Mouse (Mus musculus): ENCODE measurements at regions not wholly inside any gene's neighbourhood (a gene's known extent, or its start where the extent isn't known, plus 50 kb on each side); places are given as distances from the start of the nearest gene placed in this dataset.
A peak's percentile ranks its signal among the peaks of the same experiment; 100 is the strongest.

- Histone ChIP-seq H3K4me1 (replicated peaks; ENCODE audit: control insufficient read depth, insufficient read depth) (no peaks in the 10 kb centered on the region), H3K36me3 (ENCODE audit: control insufficient read depth, insufficient read depth, low read length) (no peaks in the 10 kb centered on the region), H3K27me3 (ENCODE audit: control insufficient read depth, insufficient read depth, low read length) (no peaks in the 10 kb centered on the region), H3K27ac (replicated peaks) (no peak overlapping the region), H3K4me3 (ENCODE audit: low read depth, low read length) (no peak overlapping the region), H3K9me3 (ENCODE audit: control insufficient read depth, low read length) (no peaks in the 10 kb centered on the region), H3K9ac (ENCODE audit: low read length) (no peak overlapping the region), H3K4me2 (replicated peaks; ENCODE audit: low read depth) (no peak overlapping the region)
- DNase-seq (ENCODE audit: low spot score) (peak; percentile 64), ATAC-seq (ENCODE audit: low FRiP score, low TSS enrichment) (no peak)
- TF ChIP-seq EP300 (optimal IDR thresholded peaks at IDR 0.05) (no peak), CTCF (IDR thresholded peaks at IDR 0.05; ENCODE audit: low read depth) (peak; percentile 82)
- 48% methylated on average over 7 of the region's 7 CpGs for WGBS
These were observed 76.0 kb upstream of the Slc1a1 start for GRCm38 (mm10) chr19:28758854-28759253.

- 54% methylated on average over 11 of the region's 11 CpGs for WGBS
- ATAC-seq (ENCODE audit: low FRiP score, low TSS enrichment), result peak; percentile 63; the same call in 1 of the 2 replicates
These were observed 70.0 kb upstream of the Slc1a1 start for GRCm38 (mm10) chr19:28764795-28765360.

DNA sequence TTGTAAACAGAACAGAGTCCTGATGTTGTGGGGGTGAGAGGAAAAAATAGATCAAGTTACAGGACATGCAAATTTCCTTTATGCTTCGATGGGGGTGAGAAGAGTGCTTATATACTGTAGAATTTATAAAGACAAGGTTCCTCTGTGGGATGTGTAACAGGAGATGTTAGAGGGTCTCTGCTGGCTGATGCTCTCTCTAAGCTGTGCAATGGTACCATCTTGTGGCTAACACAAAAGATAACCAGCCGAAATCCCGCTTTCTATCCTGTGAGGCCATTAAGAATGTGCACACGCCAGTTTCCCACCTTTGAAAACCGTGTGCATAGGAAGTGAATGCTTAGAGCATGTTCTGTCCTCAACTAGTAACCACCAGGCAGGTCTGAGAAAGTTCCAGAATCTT lies 66.6 kb upstream of the Slc1a1 start:
- no peaks in the 10 kb centered on the region for H3K4me1 ChIP-seq (replicated peaks; ENCODE audit: control insufficient read depth, insufficient read depth)
- 38% methylated on average over 5 of the region's 5 CpGs for WGBS
- H3K27ac ChIP-seq (replicated peaks), result no peak overlapping the region
- TF ChIP-seq CTCF (IDR thresholded peaks at IDR 0.05; ENCODE audit: low read depth), result peak; percentile 71
- no peak for TF ChIP-seq EP300 (optimal IDR thresholded peaks at IDR 0.05)
- ATAC-seq (ENCODE audit: low FRiP score, low TSS enrichment), result no peak
- no peaks in the 10 kb centered on the region for H3K9me3 ChIP-seq (ENCODE audit: control insufficient read depth, low read length)
- H3K4me2 ChIP-seq (replicated peaks; ENCODE audit: low read depth), result no peak overlapping the region
- H3K36me3 ChIP-seq (ENCODE audit: control insufficient read depth, insufficient read depth, low read length), result no peaks in the 10 kb centered on the region
- H3K27me3 ChIP-seq (ENCODE audit: control insufficient read depth, insufficient read depth, low read length), result no peaks in the 10 kb centered on the region
- H3K9ac ChIP-seq (ENCODE audit: low read length), result no peak overlapping the region
- DNase-seq (ENCODE audit: low spot score), result no peak
- no peak overlapping the region for H3K4me3 ChIP-seq (ENCODE audit: low read depth, low read length)

More at GRCm38 (mm10) chr19:28764795-28765360, 70.0 kb upstream of the Slc1a1 start:
- no peak overlapping the region for H3K4me3 ChIP-seq (ENCODE audit: low read depth, low read length)
- no peak for TF ChIP-seq EP300 (optimal IDR thresholded peaks at IDR 0.05)
- TF ChIP-seq CTCF (IDR thresholded peaks at IDR 0.05; ENCODE audit: low read depth), result no peak
- peak; percentile 83 for DNase-seq (ENCODE audit: low spot score)
- H3K27ac ChIP-seq (replicated peaks), result no peak overlapping the region
- no peaks in the 10 kb centered on the region for H3K27me3 ChIP-seq (ENCODE audit: control insufficient read depth, insufficient read depth, low read length)
- H3K9me3 ChIP-seq (ENCODE audit: control insufficient read depth, low read length), result no peaks in the 10 kb centered on the region
- H3K9ac ChIP-seq (ENCODE audit: low read length), result no peak overlapping the region
- H3K4me1 ChIP-seq (replicated peaks; ENCODE audit: control insufficient read depth, insufficient read depth), result no peaks in the 10 kb centered on the region
- no peak overlapping the region for H3K4me2 ChIP-seq (replicated peaks; ENCODE audit: low read depth)
- H3K36me3 ChIP-seq (ENCODE audit: control insufficient read depth, insufficient read depth, low read length), result no peaks in the 10 kb centered on the region

- H3K4me3 ChIP-seq (ENCODE audit: low read depth, low read length), result no peak overlapping the region
- WGBS, result 86% methylated on average over 12 of the region's 12 CpGs
- no peak overlapping the region for H3K27ac ChIP-seq (replicated peaks)
- ATAC-seq (ENCODE audit: low FRiP score, low TSS enrichment) (no peak), DNase-seq (ENCODE audit: low spot score) (no peak)
- TF ChIP-seq EP300 (optimal IDR thresholded peaks at IDR 0.05), result no peak
- TF ChIP-seq CTCF (IDR thresholded peaks at IDR 0.05; ENCODE audit: low read depth), result no peak
- H3K4me1 ChIP-seq (replicated peaks; ENCODE audit: control insufficient read depth, insufficient read depth), result no peaks in the 10 kb centered on the region
- no peak overlapping the region for H3K9ac ChIP-seq (ENCODE audit: low read length)
- H3K4me2 ChIP-seq (replicated peaks; ENCODE audit: low read depth), result no peak overlapping the region
- H3K36me3 ChIP-seq (ENCODE audit: control insufficient read depth, insufficient read depth, low read length), result no peaks in the 10 kb centered on the region
- no peaks in the 10 kb centered on the region for H3K9me3 ChIP-seq (ENCODE audit: control insufficient read depth, low read length)
- no peaks in the 10 kb centered on the region for H3K27me3 ChIP-seq (ENCODE audit: control insufficient read depth, insufficient read depth, low read length)
These were observed 64.4 kb upstream of the Slc1a1 start for GRCm38 (mm10) chr19:28770419-28770818.

DNA sequence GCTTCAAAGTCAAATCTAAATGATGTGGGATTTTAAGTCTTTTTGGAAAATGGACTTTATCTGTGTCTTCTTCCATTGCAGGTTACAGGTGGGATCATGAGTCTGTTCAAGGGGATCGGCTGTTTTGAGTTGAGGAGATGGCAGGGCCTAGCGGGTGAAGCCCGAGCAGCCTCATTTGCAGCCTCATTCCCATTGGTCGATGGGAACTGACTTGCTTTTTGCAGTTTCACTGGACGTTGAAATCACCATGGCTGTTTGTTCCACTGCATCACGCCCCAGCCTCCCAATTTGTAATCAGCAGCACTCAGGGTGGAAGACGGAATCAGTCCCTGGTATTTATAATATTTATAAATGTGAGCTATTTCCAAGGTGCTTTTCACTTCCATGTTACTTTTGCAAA lies 63.0 kb upstream of the Slc1a1 start:
- Histone ChIP-seq H3K4me1 (replicated peaks; ENCODE audit: control insufficient read depth, insufficient read depth) (no peaks in the 10 kb centered on the region), H3K4me2 (replicated peaks; ENCODE audit: low read depth) (no peak overlapping the region), H3K9ac (ENCODE audit: low read length) (no peak overlapping the region), H3K36me3 (ENCODE audit: control insufficient read depth, insufficient read depth, low read length) (no peaks in the 10 kb centered on the region), H3K4me3 (ENCODE audit: low read depth, low read length) (no peak overlapping the region), H3K27ac (replicated peaks) (no peak overlapping the region), H3K9me3 (ENCODE audit: control insufficient read depth, low read length) (no peaks in the 10 kb centered on the region), H3K27me3 (ENCODE audit: control insufficient read depth, insufficient read depth, low read length) (no peaks in the 10 kb centered on the region)
- 40% methylated on average over 7 of the region's 7 CpGs for WGBS
- no peak for TF ChIP-seq EP300 (optimal IDR thresholded peaks at IDR 0.05)
- DNase-seq (ENCODE audit: low spot score), result no peak
- no peak for ATAC-seq (ENCODE audit: low FRiP score, low TSS enrichment)

GRCm38 (mm10) chr19:28772840-28773570 lies 61.8 kb upstream of the Slc1a1 start:
- Histone ChIP-seq H3K9ac (ENCODE audit: low read length) (no peak overlapping the region), H3K27ac (replicated peaks) (no peak overlapping the region), H3K27me3 (ENCODE audit: control insufficient read depth, insufficient read depth, low read length) (no peaks in the 10 kb centered on the region), H3K4me3 (ENCODE audit: low read depth, low read length) (no peak overlapping the region), H3K36me3 (ENCODE audit: control insufficient read depth, insufficient read depth, low read length) (no peaks in the 10 kb centered on the region), H3K4me2 (replicated peaks; ENCODE audit: low read depth) (no peak overlapping the region), H3K4me1 (replicated peaks; ENCODE audit: control insufficient read depth, insufficient read depth) (no peaks in the 10 kb centered on the region), H3K9me3 (ENCODE audit: control insufficient read depth, low read length) (no peaks in the 10 kb centered on the region)
- DNase-seq (ENCODE audit: low spot score) (no peak), ATAC-seq (ENCODE audit: low FRiP score, low TSS enrichment) (no peak)
- 56% methylated on average over 9 of the region's 9 CpGs for WGBS
- TF ChIP-seq EP300 (optimal IDR thresholded peaks at IDR 0.05) (no peak), CTCF (IDR thresholded peaks at IDR 0.05; ENCODE audit: low read depth) (no peak)

All from stomach, postnatal 0 days (tissue).